Comparison of ENCODE assay signal across 8 mouse cellular contexts in the genomic region with DNA sequence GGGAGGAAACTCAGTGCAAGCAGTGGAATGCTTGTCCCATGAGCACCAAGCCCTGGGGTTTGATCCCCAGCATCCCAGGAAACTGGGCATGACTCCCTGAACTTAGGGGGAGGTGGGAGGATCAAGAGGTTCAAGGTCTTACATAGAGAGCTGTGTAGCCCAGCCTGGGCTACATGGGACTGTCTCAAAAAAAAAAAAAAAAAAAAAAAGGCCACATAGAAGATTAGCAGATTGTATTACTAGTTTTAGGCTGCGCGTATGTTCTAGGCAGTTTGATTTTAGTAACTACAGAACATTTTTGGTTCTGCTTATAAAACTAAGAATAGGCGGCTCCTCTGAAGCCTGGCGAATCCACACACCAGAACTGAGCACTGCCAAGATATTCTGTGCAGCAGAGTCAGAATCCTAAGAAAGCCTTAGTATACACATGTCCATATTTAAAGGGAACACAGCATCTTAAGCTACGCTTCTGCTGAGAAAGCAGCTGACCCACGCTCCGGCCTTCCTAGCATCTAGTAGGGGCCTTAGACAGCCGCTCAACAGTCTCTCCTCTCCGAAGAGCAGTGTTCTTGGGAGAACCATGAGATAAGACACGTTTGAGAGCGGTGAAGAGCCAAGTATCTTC. TPM values are rescaled to one million over a fixed set of nuclear protein-coding genes. Genes with fewer than 3 reads are reported as not detected.
DNase-seq lines count a peak whose midpoint lies in the region; ATAC-seq and TF ChIP-seq lines count a peak whose summit lies in the region.
"Had no signal": no experiment of that assay in that cellular context is flagged by ENCODE, and none has a peak within 500 bp of the region (broad histone marks: within the 10 kb centered on the region; RNA-seq: fewer than 3 reads in every experiment).

No protein-coding gene starts in this region.

- H3K4me1 ChIP-seq in kidney, embryonic 15.5 days, result peaks cover 85% of the 10 kb centered on the region
- H3K4me1 ChIP-seq in kidney, adult 2 months (ENCODE audit: control insufficient read depth, insufficient read depth, low read length), result peaks cover 18% of the 10 kb centered on the region
- H3K4me1 ChIP-seq in intestine, embryonic 14.5 days (replicated peaks; ENCODE audit: control insufficient read depth, insufficient read depth, low read length), result peaks cover 60% of the 10 kb centered on the region
- peaks cover 57% of the 10 kb centered on the region for H3K4me1 ChIP-seq in neural tube, embryonic 13.5 days (replicated peaks)

- TF ChIP-seq POLR2A in kidney, adult 2 months (IDR thresholded peaks at IDR 0.05; ENCODE audit: low read depth, low read length), result no peak

- DNase-seq in kidney, adult 2 months, result no peak
- peak; percentile 88 for DNase-seq in brain, adult 2 months (ENCODE audit: low read depth, low spot score)
- DNase-seq in intestine, embryonic 14.5 days (ENCODE audit: low spot score), result no peak
- no peak for DNase-seq in kidney, adult 18-20 months
- DNase-seq: cerebellum, adult 2 months had no signal

- H3K9ac ChIP-seq in kidney, embryonic 15.5 days, result no peak overlapping the region
- H3K9ac ChIP-seq in intestine, embryonic 14.5 days (ENCODE audit: low read length), result no peak overlapping the region
- no peak overlapping the region for H3K9ac ChIP-seq in neural tube, embryonic 13.5 days

- no peak overlapping the region for H3K4me3 ChIP-seq in kidney, embryonic 15.5 days (replicated peaks)
- H3K4me3 ChIP-seq in kidney, adult 2 months (ENCODE audit: insufficient read depth, low read depth, low read length), result no peak overlapping the region
- H3K4me3 ChIP-seq in intestine, embryonic 14.5 days (ENCODE audit: low read depth, low read length), result no peak overlapping the region
- no peak overlapping the region for H3K4me3 ChIP-seq in neural tube, embryonic 13.5 days

- TF ChIP-seq CTCF in kidney, adult 2 months (conservative IDR thresholded peaks at IDR 0.05; ENCODE audit: insufficient read depth, insufficient read length, low read depth, low read length), result no peak

- H3K27me3 ChIP-seq in kidney, embryonic 15.5 days, result no peaks in the 10 kb centered on the region
- no peaks in the 10 kb centered on the region for H3K27me3 ChIP-seq in kidney, adult 2 months (replicated peaks; ENCODE audit: control insufficient read depth, insufficient read depth, low read length)
- no peaks in the 10 kb centered on the region for H3K27me3 ChIP-seq in intestine, embryonic 14.5 days (replicated peaks; ENCODE audit: control insufficient read depth, insufficient read depth, low read length)
- peaks cover 15% of the 10 kb centered on the region for H3K27me3 ChIP-seq in neural tube, embryonic 13.5 days

- no peaks in the 10 kb centered on the region for H3K36me3 ChIP-seq in kidney, embryonic 15.5 days
- no peaks in the 10 kb centered on the region for H3K36me3 ChIP-seq in kidney, adult 2 months (ENCODE audit: control insufficient read depth, insufficient read depth, low read length)
- H3K36me3 ChIP-seq in intestine, embryonic 14.5 days (ENCODE audit: control insufficient read depth, insufficient read depth, low read length), result no peaks in the 10 kb centered on the region
- no peaks in the 10 kb centered on the region for H3K36me3 ChIP-seq in neural tube, embryonic 13.5 days

- peak overlapping the region; percentile 93; the same call in 1 of the 2 replicates for H3K4me2 ChIP-seq in kidney, embryonic 15.5 days
- H3K4me2 ChIP-seq in intestine, embryonic 14.5 days (ENCODE audit: low read length), result peak overlapping the region; percentile 57; the same call in 1 of the 2 replicates
- H3K4me2 ChIP-seq in neural tube, embryonic 13.5 days, result 0 out of 2 replicates have a peak overlapping the region, but pooled peaks have one; percentile 93

- peak overlapping the region; percentile 84; the same call in 1 of the 2 replicates for H3K27ac ChIP-seq in kidney, embryonic 15.5 days
- H3K27ac ChIP-seq in kidney, adult 2 months (ENCODE audit: insufficient read depth, low read depth, low read length), result no peak overlapping the region
- H3K27ac ChIP-seq in intestine, embryonic 14.5 days (ENCODE audit: low read depth), result 0 out of 2 replicates have a peak overlapping the region, but pooled peaks have one; percentile 4
- H3K27ac ChIP-seq in neural tube, embryonic 13.5 days (replicated peaks), result no peak overlapping the region

- no peak for ATAC-seq in kidney, embryonic 15.5 days (replicated peaks; ENCODE audit: low FRiP score)
- ATAC-seq in intestine, embryonic 14.5 days (replicated peaks; ENCODE audit: low FRiP score, low TSS enrichment, low read depth), result no peak
- no peak for ATAC-seq in neural tube, embryonic 13.5 days (ENCODE audit: low read depth)
- ATAC-seq in erythroblast, adult 5-6 weeks (replicated peaks; ENCODE audit: low FRiP score, poor library complexity, severe bottlenecking), result no peak

- H3K9me3 ChIP-seq in kidney, embryonic 15.5 days (replicated peaks), result no peaks in the 10 kb centered on the region
- no peaks in the 10 kb centered on the region for H3K9me3 ChIP-seq in intestine, embryonic 14.5 days (ENCODE audit: control insufficient read depth, low read length)
- H3K9me3 ChIP-seq in neural tube, embryonic 13.5 days, result no peaks in the 10 kb centered on the region

- 82% methylated on average over 11 of the region's 11 CpGs for WGBS in kidney, embryonic 15.5 days
- 82% methylated on average over 11 of the region's 11 CpGs for WGBS in kidney, adult 2 months
- WGBS in intestine, embryonic 14.5 days, result 75% methylated on average over 11 of the region's 11 CpGs
- 89% methylated on average over 11 of the region's 11 CpGs for WGBS in neural tube, embryonic 13.5 days

RNA-seq across cellular contexts. Expression of a gene that starts 3.4 kb away (rescaled TPM):
- polyA plus RNA-seq in kidney, embryonic 15.5 days (2015; fragmentation: Nextera tagmentation; extraction: Ambion mirVana), result 13.8 and 14.7 TPM in 2 replicates
- 31.1 and 35.3 TPM in 2 replicates for polyA plus RNA-seq in kidney, adult 2 months (2012; rRNA removed)
- 20.9 and 24.6 TPM in 2 replicates for polyA plus RNA-seq in intestine, embryonic 14.5 days (2014; fragmentation: Nextera tagmentation; extraction: Ambion mirVana)
- polyA plus RNA-seq in neural tube, embryonic 13.5 days (2015; fragmentation: Nextera tagmentation; extraction: Ambion mirVana), result 6.2 and 8.0 TPM in 2 replicates
- total RNA-seq in erythroblast, adult 5-6 weeks (2015; ENCODE audit: low replicate concordance), result 11.7 and 12.5 TPM in 2 replicates
- total RNA-seq in erythroblast, adult 5-6 weeks (2017; ENCODE audit: low replicate concordance), result 7.8 and 12.7 TPM in 2 replicates

Comparison
In these comparisons a context has a peak if more than half of its experiments do, and no peak if none do; other contexts are left out.
1. H3K27ac ChIP-seq: peak in kidney, embryonic 15.5 days (single experiment) and intestine, embryonic 14.5 days (single experiment); none in kidney, adult 2 months (single experiment) and neural tube, embryonic 13.5 days (single experiment).
2. Peak in every context shown above with its lines, with median percentiles within 50 percentile points of each other: H3K4me2 ChIP-seq.